Mouse (Mus musculus) liver, embryonic 14.5 days (tissue): Measurements from ENCODE around the gene Arf1.
A peak's percentile ranks its signal among the peaks of the same experiment; 100 is the strongest.

Experiments
- CTCF ChIP-seq: IDR thresholded peaks from 2 replicates; pipeline ENCODE4 v1.5.1; 2016; ENCODE audit warnings: antibody characterized with exemption, low read depth, control low read depth
- EP300 ChIP-seq: IDR thresholded peaks from 2 replicates; pipeline ENCODE4 v1.6.1; 2016; ENCODE audit warnings: antibody characterized with exemption, low read depth

- TF ChIP-seq EP300 = no peak
- peak; percentile 7; the same call in 1 of the 2 replicates for TF ChIP-seq CTCF
These were observed 45.2 kb downstream of the Arf1 start, which contains the start of gene Gjc2 for GRCm38 (mm10) chr11:59182864-59183331.
